Mouse (Mus musculus): Measurements from ENCODE around the gene Rab26. TPM values are rescaled to one million over a fixed set of nuclear protein-coding genes. Genes with fewer than 3 reads are reported as not detected.

Rab26 gene
- polyA plus RNA-seq, 1 experiment: 0.09 TPM

GRCm38 (mm10) chr17:24549618-24550415, 15.8 kb upstream of the Rab26 start, which contains the start of gene Pkd1:
Pkd1 (plus strand) TSS chr17:24549834.
- peaks cover 38% of the 10 kb centered on the region for H3K4me1 ChIP-seq (ENCODE audit: control insufficient read depth)
- no peak for TF ChIP-seq TAL1 (IDR thresholded peaks at IDR 0.05; ENCODE audit: low read length)
- no peak for TF ChIP-seq GATA1 (IDR thresholded peaks at IDR 0.05; ENCODE audit: low read length)
- H3K36me3 ChIP-seq (ENCODE audit: control insufficient read depth): no peaks in the 10 kb centered on the region
- H3K9me3 ChIP-seq (ENCODE audit: control insufficient read depth, low read length): no peaks in the 10 kb centered on the region
- H3K27me3 ChIP-seq (ENCODE audit: control insufficient read depth): peaks cover 4% of the 10 kb centered on the region
- peak within 1 kb of the TSS; percentile 85 for H3K4me3 ChIP-seq (replicated peaks)

- peaks cover 40% of the 10 kb centered on the region for H3K4me1 ChIP-seq (ENCODE audit: control insufficient read depth)
These were observed 15.1 kb upstream of the Rab26 start for GRCm38 (mm10) chr17:24548921-24549617.

DNA sequence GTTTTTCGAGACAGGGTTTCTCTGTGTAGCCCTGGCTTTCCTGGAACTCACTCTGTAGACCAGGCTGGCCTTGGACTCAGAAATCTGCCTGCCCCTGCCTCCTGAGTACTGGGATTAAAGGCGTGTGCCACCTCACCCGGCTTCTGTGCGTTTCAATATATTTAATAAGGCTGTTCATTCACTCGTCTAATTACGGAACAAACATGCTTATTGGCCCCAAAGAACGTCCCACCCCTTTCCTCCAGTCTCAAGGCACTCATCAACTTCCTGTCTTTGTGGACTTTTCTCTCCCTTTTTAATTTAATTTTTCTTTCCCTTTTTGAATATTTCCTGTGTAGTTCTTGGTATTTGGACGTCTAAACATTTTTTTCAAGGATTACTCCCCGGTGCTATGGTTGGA, 14.4 kb upstream of the Rab26 start:
- TF ChIP-seq GATA1 (IDR thresholded peaks at IDR 0.05; ENCODE audit: low read length): no peak
- TF ChIP-seq TAL1 (IDR thresholded peaks at IDR 0.05; ENCODE audit: low read length): no peak
- Histone ChIP-seq H3K36me3 (ENCODE audit: control insufficient read depth) (no peaks in the 10 kb centered on the region), H3K4me3 (replicated peaks) (peak overlapping the region; percentile 85), H3K4me1 (ENCODE audit: control insufficient read depth) (peaks cover 40% of the 10 kb centered on the region), H3K27me3 (ENCODE audit: control insufficient read depth) (peaks cover 12% of the 10 kb centered on the region), H3K9me3 (ENCODE audit: control insufficient read depth, low read length) (no peaks in the 10 kb centered on the region)

More at GRCm38 (mm10) chr17:24548921-24549617, 15.1 kb upstream of the Rab26 start:
- Histone ChIP-seq H3K36me3 (ENCODE audit: control insufficient read depth) (no peaks in the 10 kb centered on the region), H3K27me3 (ENCODE audit: control insufficient read depth) (peaks cover 10% of the 10 kb centered on the region), H3K4me3 (replicated peaks) (peak overlapping the region; percentile 85), H3K9me3 (ENCODE audit: control insufficient read depth, low read length) (no peaks in the 10 kb centered on the region)
- TF ChIP-seq GATA1 (IDR thresholded peaks at IDR 0.05; ENCODE audit: low read length) (no peak), TAL1 (IDR thresholded peaks at IDR 0.05; ENCODE audit: low read length) (no peak)

DNA sequence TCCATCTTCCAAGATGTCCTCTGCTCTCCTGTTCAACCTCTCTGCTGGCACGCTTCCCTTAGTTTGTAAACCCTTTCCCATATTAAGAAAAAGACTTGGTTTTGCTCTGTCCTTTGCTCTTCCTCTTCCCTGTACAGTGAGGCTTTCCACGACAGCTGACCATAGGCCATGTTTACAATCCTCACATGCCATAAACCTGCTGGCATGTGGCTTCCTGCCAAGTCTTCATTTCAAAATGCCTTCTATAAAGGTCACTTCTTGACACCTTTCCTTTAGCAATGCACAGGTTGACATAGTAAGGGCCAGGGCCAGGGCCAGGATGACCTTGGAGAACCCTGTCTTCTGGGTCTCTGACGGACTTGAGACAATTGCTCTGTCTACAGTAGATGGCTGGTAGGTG, 12.2 kb upstream of the Rab26 start:
- peaks cover 12% of the 10 kb centered on the region for H3K27me3 ChIP-seq (ENCODE audit: control insufficient read depth)
- no peak overlapping the region for H3K4me3 ChIP-seq (replicated peaks)
- no peaks in the 10 kb centered on the region for H3K36me3 ChIP-seq (ENCODE audit: control insufficient read depth)
- H3K4me1 ChIP-seq (ENCODE audit: control insufficient read depth): peaks cover 37% of the 10 kb centered on the region
- TF ChIP-seq TAL1 (IDR thresholded peaks at IDR 0.05; ENCODE audit: low read length) (no peak), GATA1 (IDR thresholded peaks at IDR 0.05; ENCODE audit: low read length) (no peak)
- H3K9me3 ChIP-seq (ENCODE audit: control insufficient read depth, low read length): no peaks in the 10 kb centered on the region

DNA sequence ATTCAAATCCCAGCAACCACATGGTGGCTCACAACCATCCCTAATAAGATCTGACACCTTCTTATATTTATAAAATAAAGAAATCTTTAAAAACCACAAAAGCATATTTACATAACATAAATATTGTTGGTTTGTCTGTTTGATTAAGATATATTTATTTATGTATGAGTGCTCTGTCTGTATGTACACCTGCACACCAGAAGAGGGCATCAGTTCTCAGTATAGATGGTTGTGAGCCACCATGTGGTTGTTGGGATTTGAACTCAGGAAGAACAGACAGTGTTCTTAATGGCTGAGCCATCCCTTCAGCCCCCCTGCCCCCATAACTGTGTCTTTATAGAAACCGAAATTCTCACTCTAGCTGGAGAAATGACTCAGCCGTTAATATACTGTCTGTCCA, 11.2 kb upstream of the Rab26 start:
- no peaks in the 10 kb centered on the region for H3K9me3 ChIP-seq (ENCODE audit: control insufficient read depth, low read length)
- H3K4me1 ChIP-seq (ENCODE audit: control insufficient read depth): peaks cover 28% of the 10 kb centered on the region
- H3K27me3 ChIP-seq (ENCODE audit: control insufficient read depth): peaks cover 12% of the 10 kb centered on the region
- no peak overlapping the region for H3K4me3 ChIP-seq (replicated peaks)
- H3K36me3 ChIP-seq (ENCODE audit: control insufficient read depth): no peaks in the 10 kb centered on the region
- TF ChIP-seq GATA1 (IDR thresholded peaks at IDR 0.05; ENCODE audit: low read length): no peak
- TF ChIP-seq TAL1 (IDR thresholded peaks at IDR 0.05; ENCODE audit: low read length): no peak

DNA sequence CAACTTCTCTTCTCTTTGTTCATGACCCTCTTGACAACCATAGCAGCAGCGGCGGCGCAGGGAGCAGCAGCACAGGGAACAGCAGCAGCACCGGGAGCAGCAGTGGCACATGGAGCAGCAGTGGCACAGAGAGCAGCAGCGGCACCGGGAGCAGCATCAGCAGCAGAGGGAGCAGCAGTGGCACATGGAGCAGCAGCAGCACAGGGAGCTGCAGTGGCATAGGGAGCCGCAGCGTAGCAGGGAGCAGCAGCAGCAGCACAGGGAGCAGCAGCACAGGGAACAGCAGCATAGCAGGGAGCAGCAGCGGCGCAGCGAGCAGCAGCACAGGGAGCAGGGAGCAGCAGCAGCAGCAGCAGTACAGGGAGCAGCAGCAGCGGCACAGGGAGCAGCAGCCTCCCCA, 10.6 kb upstream of the Rab26 start:
- peaks cover 21% of the 10 kb centered on the region for H3K4me1 ChIP-seq (ENCODE audit: control insufficient read depth)
- TF ChIP-seq GATA1 (IDR thresholded peaks at IDR 0.05; ENCODE audit: low read length) (no peak), TAL1 (IDR thresholded peaks at IDR 0.05; ENCODE audit: low read length) (no peak)
- H3K27me3 ChIP-seq (ENCODE audit: control insufficient read depth): peaks cover 12% of the 10 kb centered on the region
- no peak overlapping the region for H3K4me3 ChIP-seq (replicated peaks)
- H3K9me3 ChIP-seq (ENCODE audit: control insufficient read depth, low read length): no peaks in the 10 kb centered on the region
- no peaks in the 10 kb centered on the region for H3K36me3 ChIP-seq (ENCODE audit: control insufficient read depth)

DNA sequence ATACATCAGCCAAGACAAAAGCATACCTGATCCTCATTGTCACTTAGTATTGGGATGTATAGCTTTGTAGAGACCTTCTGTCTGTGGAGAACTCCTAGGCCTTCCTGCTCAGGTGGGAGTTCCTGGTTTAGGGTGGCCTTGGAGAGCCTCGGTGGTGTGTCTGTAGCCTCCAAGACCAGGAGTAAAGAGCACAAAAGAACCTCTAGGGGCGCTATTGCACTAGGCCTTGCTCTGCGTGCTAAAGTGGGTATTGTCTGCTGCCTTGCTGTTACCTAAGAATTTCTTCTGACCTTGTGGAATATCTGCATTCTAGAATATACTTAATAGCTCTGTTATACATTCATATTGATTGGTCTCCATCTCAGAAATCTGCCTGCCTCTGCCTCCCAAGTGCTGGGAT, 6.4 kb upstream of the Rab26 start:
- H3K9me3 ChIP-seq (ENCODE audit: control insufficient read depth, low read length): no peaks in the 10 kb centered on the region
- no peaks in the 10 kb centered on the region for H3K36me3 ChIP-seq (ENCODE audit: control insufficient read depth)
- peaks cover 18% of the 10 kb centered on the region for H3K27me3 ChIP-seq (ENCODE audit: control insufficient read depth)
- peaks cover 2% of the 10 kb centered on the region for H3K4me1 ChIP-seq (ENCODE audit: control insufficient read depth)
- TF ChIP-seq GATA1 (IDR thresholded peaks at IDR 0.05; ENCODE audit: low read length) (no peak), TAL1 (IDR thresholded peaks at IDR 0.05; ENCODE audit: low read length) (no peak)
- H3K4me3 ChIP-seq (replicated peaks): no peak overlapping the region

DNA sequence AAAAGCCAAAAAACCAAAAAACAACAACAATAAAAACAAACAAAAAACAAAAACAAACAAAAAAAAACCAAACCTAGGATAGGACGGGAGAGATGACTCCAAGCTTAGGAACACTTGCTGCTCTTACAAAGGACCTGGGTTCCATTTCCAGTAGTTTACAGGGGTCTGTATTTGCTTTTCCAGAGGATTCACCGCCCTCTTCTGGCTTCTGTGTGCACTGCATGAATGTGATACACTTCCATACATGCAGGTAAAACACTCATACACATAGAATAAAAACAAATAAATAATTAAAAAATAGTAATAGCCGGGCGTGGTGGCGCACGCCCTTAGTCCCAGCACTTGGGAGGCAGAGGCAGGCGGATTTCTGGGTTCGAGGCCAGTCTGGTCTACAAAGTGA, 4.9 kb upstream of the Rab26 start:
- H3K27me3 ChIP-seq (ENCODE audit: control insufficient read depth): peaks cover 10% of the 10 kb centered on the region; the same call in 1 of the 2 replicates
- TF ChIP-seq GATA1 (IDR thresholded peaks at IDR 0.05; ENCODE audit: low read length) (no peak), TAL1 (IDR thresholded peaks at IDR 0.05; ENCODE audit: low read length) (no peak)
- H3K4me1 ChIP-seq (ENCODE audit: control insufficient read depth): peaks cover 5% of the 10 kb centered on the region
- no peaks in the 10 kb centered on the region for H3K9me3 ChIP-seq (ENCODE audit: control insufficient read depth, low read length)
- no peak overlapping the region for H3K4me3 ChIP-seq (replicated peaks)
- H3K36me3 ChIP-seq (ENCODE audit: control insufficient read depth): no peaks in the 10 kb centered on the region

DNA sequence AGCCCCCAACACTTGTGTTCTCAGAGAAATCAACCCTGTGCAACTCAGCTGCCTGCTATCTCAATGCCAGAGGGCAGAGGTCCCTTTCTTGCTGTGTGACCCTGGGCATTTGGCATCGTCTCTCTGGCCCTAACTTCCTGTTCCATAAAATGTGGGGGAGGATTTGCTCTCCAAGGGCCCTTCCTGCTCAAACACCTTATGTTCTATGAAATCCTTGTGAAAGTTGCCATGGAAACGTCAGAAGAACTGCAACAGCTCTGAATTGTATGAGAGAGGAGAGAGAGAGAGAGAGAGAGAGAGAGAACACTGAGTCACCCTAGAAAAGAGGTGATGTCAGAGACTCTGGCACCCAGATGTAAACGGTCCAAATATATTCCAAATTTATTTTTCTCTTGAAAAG, 3.5 kb upstream of the Rab26 start:
- Histone ChIP-seq H3K4me3 (replicated peaks) (no peak overlapping the region), H3K9me3 (ENCODE audit: control insufficient read depth, low read length) (no peaks in the 10 kb centered on the region), H3K4me1 (ENCODE audit: control insufficient read depth) (peaks cover 19% of the 10 kb centered on the region), H3K27me3 (ENCODE audit: control insufficient read depth) (peaks cover 10% of the 10 kb centered on the region; the same call in 1 of the 2 replicates), H3K36me3 (ENCODE audit: control insufficient read depth) (no peaks in the 10 kb centered on the region)
- TF ChIP-seq TAL1 (IDR thresholded peaks at IDR 0.05; ENCODE audit: low read length): no peak
- no peak for TF ChIP-seq GATA1 (IDR thresholded peaks at IDR 0.05; ENCODE audit: low read length)
